Mouse (Mus musculus): ENCODE measurements around the gene Mfap4. TPM values are rescaled to one million over a fixed set of nuclear protein-coding genes. Genes with fewer than 3 reads are reported as not detected.

The Mfap4 gene
- polyA plus RNA-seq, 1 experiment from 2014 or later: 428 TPM

DNA sequence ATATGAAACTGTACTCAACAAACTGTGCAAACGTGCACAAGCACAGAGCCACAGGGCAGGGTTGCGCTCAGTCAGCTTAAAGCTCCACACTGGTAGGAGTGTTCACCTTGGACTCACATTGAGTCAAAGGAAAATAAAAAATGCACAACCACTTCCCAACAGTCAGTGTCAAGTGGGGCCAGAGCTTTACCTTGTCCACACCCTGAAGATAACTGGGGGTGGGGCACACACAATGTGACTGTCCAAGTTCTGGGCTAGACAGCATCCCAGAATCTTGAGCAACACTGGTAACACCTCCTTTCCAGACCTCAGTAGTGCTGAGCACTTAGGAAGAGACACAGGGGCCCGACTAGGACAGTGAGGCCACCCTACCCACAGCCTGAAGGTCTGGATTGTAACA, 33.6 kb downstream of the Mfap4 start:
- Histone ChIP-seq H3K9ac (ENCODE audit: low read depth, low read length) (no peak overlapping the region), H3K4me1 (ENCODE audit: control insufficient read depth, insufficient read depth, low read length) (no peaks in the 10 kb centered on the region), H3K36me3 (ENCODE audit: control insufficient read depth, insufficient read depth, low read length) (peaks cover 61% of the 10 kb centered on the region), H3K4me3 (ENCODE audit: low read depth, low read length) (no peak overlapping the region), H3K27ac (replicated peaks; ENCODE audit: low read depth, low read length) (no peak overlapping the region), H3K27me3 (replicated peaks; ENCODE audit: control insufficient read depth, insufficient read depth, low read length) (no peaks in the 10 kb centered on the region), H3K9me3 (ENCODE audit: control insufficient read depth, low read length) (no peaks in the 10 kb centered on the region), H3K4me2 (ENCODE audit: low read depth, low read length) (no peak overlapping the region)
- no peak for DNase-seq (ENCODE audit: low spot score)
- no peak for ATAC-seq (ENCODE audit: low read depth)
- 97% methylated on average over 3 of the region's 3 CpGs for WGBS

- H3K9ac ChIP-seq (ENCODE audit: low read depth, low read length): no peak overlapping the region
- H3K4me1 ChIP-seq (ENCODE audit: control insufficient read depth, insufficient read depth, low read length): no peaks in the 10 kb centered on the region
- no peak overlapping the region for H3K27ac ChIP-seq (replicated peaks; ENCODE audit: low read depth, low read length)
- peaks cover 62% of the 10 kb centered on the region for H3K36me3 ChIP-seq (ENCODE audit: control insufficient read depth, insufficient read depth, low read length)
- 89% methylated on average over 3 of the region's 3 CpGs for WGBS
- ATAC-seq (ENCODE audit: low read depth) (no peak), DNase-seq (ENCODE audit: low spot score) (no peak)
- no peaks in the 10 kb centered on the region for H3K27me3 ChIP-seq (replicated peaks; ENCODE audit: control insufficient read depth, insufficient read depth, low read length)
- H3K9me3 ChIP-seq (ENCODE audit: control insufficient read depth, low read length): no peaks in the 10 kb centered on the region
- H3K4me3 ChIP-seq (ENCODE audit: low read depth, low read length): no peak overlapping the region
- no peak overlapping the region for H3K4me2 ChIP-seq (ENCODE audit: low read depth, low read length)
These were observed 34.4 kb downstream of the Mfap4 start for GRCm38 (mm10) chr11:61519484-61520107.

DNA sequence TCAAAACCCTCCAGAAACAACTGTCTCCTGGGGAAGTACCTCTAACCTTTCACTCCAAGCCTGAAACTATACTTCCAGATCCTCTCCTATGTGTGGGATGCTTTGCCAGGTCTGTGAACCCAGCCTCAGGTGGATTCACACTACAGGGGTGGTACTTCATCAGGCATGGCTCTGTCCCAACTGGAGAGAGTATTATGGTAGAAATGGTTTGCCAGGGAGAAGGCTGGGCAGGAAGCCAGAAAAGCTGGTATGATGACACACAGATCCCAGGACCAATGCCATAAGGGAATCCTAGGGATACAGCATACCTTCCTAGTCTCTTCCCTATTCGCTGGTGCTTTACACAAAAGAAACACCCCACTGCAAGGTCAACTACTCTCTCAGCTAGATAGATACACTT, 41.6 kb downstream of the Mfap4 start:
- no peak overlapping the region for H3K4me2 ChIP-seq (ENCODE audit: low read depth, low read length)
- WGBS: 92% methylated on average over 1 of the region's 1 CpGs
- H3K4me1 ChIP-seq (ENCODE audit: control insufficient read depth, insufficient read depth, low read length): no peaks in the 10 kb centered on the region
- no peak for ATAC-seq (ENCODE audit: low read depth)
- H3K27ac ChIP-seq (replicated peaks; ENCODE audit: low read depth, low read length): no peak overlapping the region
- no peak overlapping the region for H3K9ac ChIP-seq (ENCODE audit: low read depth, low read length)
- no peaks in the 10 kb centered on the region for H3K27me3 ChIP-seq (replicated peaks; ENCODE audit: control insufficient read depth, insufficient read depth, low read length)
- H3K4me3 ChIP-seq (ENCODE audit: low read depth, low read length): no peak overlapping the region
- no peak for DNase-seq (ENCODE audit: low spot score)
- H3K9me3 ChIP-seq (ENCODE audit: control insufficient read depth, low read length): no peaks in the 10 kb centered on the region
- peaks cover 30% of the 10 kb centered on the region for H3K36me3 ChIP-seq (ENCODE audit: control insufficient read depth, insufficient read depth, low read length)

DNA sequence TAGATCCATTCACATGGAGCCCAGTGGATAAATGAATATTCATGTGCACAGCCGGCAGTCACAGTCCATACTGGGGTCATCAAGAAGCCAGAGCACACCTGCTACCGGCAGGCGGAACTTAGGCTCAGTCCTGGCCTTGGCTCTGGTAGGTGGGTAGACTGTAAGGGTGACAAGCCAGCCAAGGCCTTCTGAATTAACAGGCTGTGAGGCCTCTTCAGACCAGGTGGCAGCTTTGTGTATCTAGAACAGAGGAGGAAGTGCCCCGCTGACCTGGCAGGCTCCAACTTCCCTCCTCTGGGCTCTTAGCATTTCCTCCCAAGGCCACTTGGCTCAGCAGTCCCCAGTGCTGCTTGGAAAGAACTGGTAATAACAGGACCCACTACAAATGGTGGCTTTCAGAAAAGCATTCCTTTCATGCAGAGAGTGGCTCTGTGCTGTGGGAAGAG, 44.1 kb downstream of the Mfap4 start:
- H3K9ac ChIP-seq (ENCODE audit: low read depth, low read length): no peak overlapping the region
- WGBS: 58% methylated on average over 4 of the region's 4 CpGs
- H3K27me3 ChIP-seq (replicated peaks; ENCODE audit: control insufficient read depth, insufficient read depth, low read length): no peaks in the 10 kb centered on the region
- H3K27ac ChIP-seq (replicated peaks; ENCODE audit: low read depth, low read length): no peak overlapping the region
- H3K9me3 ChIP-seq (ENCODE audit: control insufficient read depth, low read length): no peaks in the 10 kb centered on the region
- peak; percentile 40 for DNase-seq (ENCODE audit: low spot score)
- ATAC-seq (ENCODE audit: low read depth): no peak
- no peaks in the 10 kb centered on the region for H3K4me1 ChIP-seq (ENCODE audit: control insufficient read depth, insufficient read depth, low read length)
- H3K4me3 ChIP-seq (ENCODE audit: low read depth, low read length): no peak overlapping the region
- no peak overlapping the region for H3K4me2 ChIP-seq (ENCODE audit: low read depth, low read length)
- peaks cover 28% of the 10 kb centered on the region for H3K36me3 ChIP-seq (ENCODE audit: control insufficient read depth, insufficient read depth, low read length)

GRCm38 (mm10) chr11:61532820-61533219, 47.6 kb downstream of the Mfap4 start:
- WGBS: 88% methylated on average over 2 of the region's 2 CpGs
- DNase-seq (ENCODE audit: low spot score): no peak
- no peak overlapping the region for H3K27ac ChIP-seq (replicated peaks; ENCODE audit: low read depth, low read length)

DNA sequence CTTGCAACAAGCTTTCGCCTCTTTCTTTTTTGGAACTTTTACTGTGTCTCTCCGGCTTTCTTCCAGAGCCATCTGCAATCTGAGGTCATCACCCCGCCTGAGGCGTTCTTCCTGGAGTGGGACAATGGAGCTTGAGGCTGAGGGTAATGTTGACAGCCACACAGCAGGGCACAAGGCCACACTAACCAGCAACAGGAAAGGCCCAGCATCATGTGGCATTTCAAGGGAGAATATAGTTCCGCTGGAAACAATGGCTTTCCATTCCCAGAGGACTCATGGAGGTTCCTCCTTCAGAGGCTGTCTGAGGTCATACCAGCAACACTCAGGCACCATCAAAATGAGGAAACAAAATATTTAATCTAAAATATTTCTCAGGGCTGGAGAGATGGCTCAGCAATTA, 48.3 kb downstream of the Mfap4 start:
- Histone ChIP-seq H3K9ac (ENCODE audit: low read depth, low read length) (no peak overlapping the region), H3K27ac (replicated peaks; ENCODE audit: low read depth, low read length) (no peak overlapping the region), H3K9me3 (ENCODE audit: control insufficient read depth, low read length) (no peaks in the 10 kb centered on the region), H3K4me3 (ENCODE audit: low read depth, low read length) (no peak overlapping the region), H3K36me3 (ENCODE audit: control insufficient read depth, insufficient read depth, low read length) (peaks cover 27% of the 10 kb centered on the region), H3K27me3 (replicated peaks; ENCODE audit: control insufficient read depth, insufficient read depth, low read length) (no peaks in the 10 kb centered on the region), H3K4me2 (ENCODE audit: low read depth, low read length) (no peak overlapping the region), H3K4me1 (ENCODE audit: control insufficient read depth, insufficient read depth, low read length) (no peaks in the 10 kb centered on the region)
- ATAC-seq (ENCODE audit: low read depth) (no peak), DNase-seq (ENCODE audit: low spot score) (peak; percentile 47)
- WGBS: 54% methylated on average over 5 of the region's 5 CpGs

More at GRCm38 (mm10) chr11:61532820-61533219, 47.6 kb downstream of the Mfap4 start:
- H3K9me3 ChIP-seq (ENCODE audit: control insufficient read depth, low read length): no peaks in the 10 kb centered on the region
- ATAC-seq (ENCODE audit: low read depth): no peak
- no peak overlapping the region for H3K4me3 ChIP-seq (ENCODE audit: low read depth, low read length)
- H3K36me3 ChIP-seq (ENCODE audit: control insufficient read depth, insufficient read depth, low read length): peaks cover 25% of the 10 kb centered on the region
- H3K27me3 ChIP-seq (replicated peaks; ENCODE audit: control insufficient read depth, insufficient read depth, low read length): no peaks in the 10 kb centered on the region
- no peak overlapping the region for H3K4me2 ChIP-seq (ENCODE audit: low read depth, low read length)
- H3K9ac ChIP-seq (ENCODE audit: low read depth, low read length): no peak overlapping the region
- no peaks in the 10 kb centered on the region for H3K4me1 ChIP-seq (ENCODE audit: control insufficient read depth, insufficient read depth, low read length)

- H3K9me3 ChIP-seq (ENCODE audit: control insufficient read depth, low read length): no peaks in the 10 kb centered on the region
- H3K4me2 ChIP-seq (ENCODE audit: low read depth, low read length): no peak overlapping the region
- H3K27ac ChIP-seq (replicated peaks; ENCODE audit: low read depth, low read length): no peak overlapping the region
- H3K36me3 ChIP-seq (ENCODE audit: control insufficient read depth, insufficient read depth, low read length): peaks cover 31% of the 10 kb centered on the region
- H3K4me3 ChIP-seq (ENCODE audit: low read depth, low read length): no peak overlapping the region
- DNase-seq (ENCODE audit: low spot score) (no peak), ATAC-seq (ENCODE audit: low read depth) (no peak)
- H3K27me3 ChIP-seq (replicated peaks; ENCODE audit: control insufficient read depth, insufficient read depth, low read length): no peaks in the 10 kb centered on the region
- WGBS: 54% methylated on average over 1 of the region's 1 CpGs
- no peaks in the 10 kb centered on the region for H3K4me1 ChIP-seq (ENCODE audit: control insufficient read depth, insufficient read depth, low read length)
- no peak overlapping the region for H3K9ac ChIP-seq (ENCODE audit: low read depth, low read length)
These were observed 50.3 kb downstream of the Mfap4 start for GRCm38 (mm10) chr11:61535530-61535929.

DNA sequence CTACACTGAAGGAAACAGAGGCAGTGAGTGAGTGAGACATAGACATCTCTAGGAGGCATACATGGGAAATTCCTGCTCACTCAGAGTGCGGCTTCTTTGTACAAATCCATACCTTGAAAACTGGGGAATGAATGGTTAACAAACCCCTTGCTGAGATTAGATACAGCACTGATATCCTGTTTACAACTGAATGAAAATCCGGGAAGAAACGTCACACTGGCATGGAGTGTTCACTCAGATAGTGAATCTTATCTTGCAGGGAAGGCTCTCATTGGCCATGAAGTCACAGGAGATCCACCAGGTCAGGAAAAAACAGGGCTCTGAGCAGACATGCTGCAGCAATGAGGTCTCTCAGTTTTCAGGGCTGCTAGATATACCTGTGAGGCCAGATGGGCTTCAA, 51.7 kb downstream of the Mfap4 start:
- ATAC-seq (ENCODE audit: low read depth) (no peak), DNase-seq (ENCODE audit: low spot score) (no peak)
- Histone ChIP-seq H3K4me2 (ENCODE audit: low read depth, low read length) (no peak overlapping the region), H3K9me3 (ENCODE audit: control insufficient read depth, low read length) (no peaks in the 10 kb centered on the region), H3K9ac (ENCODE audit: low read depth, low read length) (no peak overlapping the region), H3K27ac (replicated peaks; ENCODE audit: low read depth, low read length) (no peak overlapping the region), H3K4me3 (ENCODE audit: low read depth, low read length) (no peak overlapping the region), H3K36me3 (ENCODE audit: control insufficient read depth, insufficient read depth, low read length) (peaks cover 24% of the 10 kb centered on the region), H3K4me1 (ENCODE audit: control insufficient read depth, insufficient read depth, low read length) (no peaks in the 10 kb centered on the region), H3K27me3 (replicated peaks; ENCODE audit: control insufficient read depth, insufficient read depth, low read length) (no peaks in the 10 kb centered on the region)
- 57% methylated on average over 3 of the region's 3 CpGs for WGBS

- 71% methylated on average over 3 of the region's 3 CpGs for WGBS
- ATAC-seq (ENCODE audit: low read depth): no peak
- no peak for DNase-seq (ENCODE audit: low spot score)
These were observed 52.1 kb downstream of the Mfap4 start for GRCm38 (mm10) chr11:61537362-61537761.

More at GRCm38 (mm10) chr11:61537362-61537761, 52.1 kb downstream of the Mfap4 start:
- Histone ChIP-seq H3K27ac (replicated peaks; ENCODE audit: low read depth, low read length) (no peak overlapping the region), H3K9ac (ENCODE audit: low read depth, low read length) (no peak overlapping the region), H3K4me3 (ENCODE audit: low read depth, low read length) (no peak overlapping the region), H3K27me3 (replicated peaks; ENCODE audit: control insufficient read depth, insufficient read depth, low read length) (no peaks in the 10 kb centered on the region), H3K9me3 (ENCODE audit: control insufficient read depth, low read length) (no peaks in the 10 kb centered on the region), H3K36me3 (ENCODE audit: control insufficient read depth, insufficient read depth, low read length) (peaks cover 20% of the 10 kb centered on the region), H3K4me2 (ENCODE audit: low read depth, low read length) (no peak overlapping the region), H3K4me1 (ENCODE audit: control insufficient read depth, insufficient read depth, low read length) (no peaks in the 10 kb centered on the region)
